Mouse (Mus musculus): Measurements from ENCODE around the gene Adipoq.
"Not testable (repeated sequence)": the region's sequence is repeated elsewhere in the genome, so short reads cannot be mapped to it uniquely, and the experiment has no call there.

Gene Adipoq
- long read RNA-seq, experiment 1, transcript Adipoq-201 (3 exons, 1,292 nt), result major isoform, 20 of 24 reads
- long read RNA-seq, experiment 1, partial matches to known transcripts, result 1 of 24 reads
- long read RNA-seq, experiment 1, other reads (novel, unspliced or antisense), result 3 of 24 reads
- long read RNA-seq, experiment 2, transcript Adipoq-201 (3 exons, 1,292 nt), result major isoform, 13 of 14 reads
- long read RNA-seq, experiment 2, partial matches to known transcripts, result 1 of 14 reads
- long read RNA-seq, experiment 2, other reads (novel, unspliced or antisense), result 0 of 14 reads

DNA sequence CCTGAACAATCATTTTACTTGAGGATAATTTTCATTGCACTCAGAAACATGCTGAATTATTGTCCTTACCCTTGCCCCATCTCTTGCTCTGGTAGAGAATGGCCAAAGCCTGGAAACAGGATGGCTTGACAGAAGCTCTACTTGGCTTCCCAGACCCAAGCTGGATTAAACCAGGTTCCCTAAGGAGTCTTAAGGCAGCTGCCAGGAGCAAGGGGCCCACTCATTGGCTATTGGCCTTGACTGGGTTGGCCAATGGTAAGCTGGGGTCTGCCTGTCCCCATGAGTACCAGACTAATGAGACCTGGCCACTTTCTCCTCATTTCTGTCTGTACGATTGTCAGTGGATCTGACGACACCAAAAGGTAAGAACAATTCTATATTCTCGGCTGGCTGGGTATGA lies at the start of gene Adipoq:
Adipoq (plus strand) TSS at position 257 of the 400 bp plus-strand sequence.
- intact Hi-C loops (cut with DNase I), result no loop called here

DNA sequence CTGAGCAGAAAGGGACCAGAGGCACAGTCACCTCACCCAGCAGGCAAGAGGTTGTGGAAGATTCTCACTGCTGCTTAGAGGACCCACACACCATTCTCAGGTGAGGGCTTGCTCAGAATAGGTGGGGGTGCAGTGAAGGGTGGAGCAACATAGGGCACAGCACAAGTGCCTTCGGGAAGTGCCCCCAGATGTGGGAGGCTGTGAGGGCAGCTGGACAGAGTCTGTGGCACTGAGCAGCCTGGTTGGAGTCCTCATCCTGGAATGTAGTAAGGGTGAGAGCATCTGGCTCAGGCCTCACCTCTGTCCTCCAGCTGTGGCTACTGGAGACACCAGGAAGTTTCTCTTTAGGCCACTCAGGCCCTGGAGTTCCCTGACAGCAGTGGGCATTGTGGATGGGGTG lies 49.5 kb upstream of the Adipoq start:
- intact Hi-C loops (cut with DNase I), result not testable (repeated sequence)

DNA sequence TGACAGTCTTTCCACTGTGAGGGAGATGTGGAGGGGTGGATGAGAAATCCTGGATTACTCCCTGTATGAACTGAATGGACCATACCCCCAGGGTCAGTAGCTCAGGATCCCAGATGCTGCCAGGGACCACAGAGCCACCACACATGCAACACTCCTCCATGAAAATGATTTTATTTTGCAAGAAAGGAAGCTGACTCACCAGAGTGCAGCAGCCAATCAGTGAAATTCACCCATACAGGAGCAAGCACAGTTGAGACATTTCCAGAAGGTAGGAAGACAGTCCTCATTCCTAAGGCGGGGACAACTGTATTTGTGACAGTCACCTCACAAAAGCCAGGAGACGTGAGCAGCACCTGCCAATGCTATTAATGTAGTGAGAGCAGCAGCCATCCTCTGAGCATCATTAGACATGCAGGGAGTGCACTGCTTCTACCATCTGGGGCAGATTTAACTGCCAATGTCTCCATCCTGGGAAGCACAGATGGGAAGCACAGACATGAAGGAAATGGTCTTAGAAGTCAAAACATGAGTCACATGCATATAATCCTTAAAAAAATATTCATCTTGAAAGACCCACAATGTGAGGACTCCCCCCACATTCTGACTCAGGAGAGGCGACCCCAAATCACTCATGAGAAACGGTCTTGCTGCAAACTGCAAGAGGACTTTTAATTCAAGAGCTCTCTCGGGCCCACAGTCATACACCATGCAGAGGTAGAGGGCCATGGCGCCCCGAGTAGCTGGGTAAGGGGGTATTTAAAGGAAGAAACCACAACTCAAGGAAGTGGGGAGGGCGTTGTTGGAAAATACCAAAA lies 48.8 kb upstream of the Adipoq start:
- intact Hi-C loops (cut with DNase I), result not testable (repeated sequence)

DNA sequence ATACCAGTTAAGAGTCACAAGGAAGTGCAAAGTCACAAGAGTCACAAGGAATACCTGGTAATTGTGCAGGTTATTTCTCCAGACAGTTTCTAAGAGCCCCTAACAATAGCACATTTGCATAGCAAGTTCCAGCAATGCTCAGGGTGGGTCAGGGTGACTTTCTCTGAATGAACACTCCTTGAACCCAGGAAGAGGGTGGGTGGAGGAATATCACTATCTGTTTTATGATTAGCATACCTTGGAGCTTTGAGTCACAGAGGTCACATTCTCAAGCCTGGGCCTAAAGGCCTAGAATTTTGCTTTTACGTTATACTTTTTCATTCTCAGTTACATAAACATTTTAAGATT lies 48.3 kb upstream of the Adipoq start:
- intact Hi-C loops (cut with DNase I), result not testable (repeated sequence)

DNA sequence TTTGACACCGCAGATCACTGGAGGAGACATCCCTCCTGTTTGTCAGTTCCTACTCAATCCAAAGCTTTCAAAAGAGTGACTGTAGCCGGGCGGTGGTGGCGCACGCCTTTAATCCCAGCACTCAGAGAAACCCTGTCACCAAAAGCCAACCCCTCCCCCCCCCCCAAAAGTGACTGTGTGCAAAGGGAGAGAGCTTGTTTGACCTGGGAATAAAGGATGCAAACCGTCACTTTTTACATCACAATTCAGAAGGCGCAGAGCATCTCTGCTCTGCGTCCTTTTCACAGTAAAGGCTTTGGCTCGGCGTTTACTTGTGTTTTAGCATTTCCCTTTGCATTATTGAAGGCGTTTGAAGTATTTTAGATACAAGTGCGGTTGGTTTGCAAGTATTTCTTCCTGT lies 46.7 kb upstream of the Adipoq start:
- intact Hi-C loops (cut with DNase I), result no loop called here

DNA sequence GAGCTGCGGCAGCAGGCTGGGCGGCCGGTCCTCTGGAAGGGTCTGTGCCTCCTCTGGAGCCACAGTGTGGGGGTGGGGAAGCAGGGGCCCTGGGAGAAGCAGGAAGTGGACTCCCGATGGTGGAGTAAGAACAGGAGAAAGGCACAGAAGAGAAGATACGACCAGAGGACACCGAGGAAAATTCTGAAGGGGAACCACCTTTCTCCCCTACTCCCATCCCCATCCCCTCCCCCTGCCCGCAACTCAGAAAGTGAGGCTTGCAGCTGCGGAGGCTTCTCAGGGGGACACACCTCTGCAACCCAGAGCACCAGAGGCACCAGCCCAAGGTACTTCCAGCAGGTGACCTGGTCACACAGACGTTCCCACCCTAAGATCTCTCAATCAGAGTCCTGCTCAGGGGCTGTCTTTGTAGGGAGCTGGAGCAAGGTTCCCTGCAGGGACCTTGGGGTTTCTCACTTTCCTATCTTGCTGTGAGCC lies 46.2 kb upstream of the Adipoq start:
- intact Hi-C loops (cut with DNase I), result no loop called here

DNA sequence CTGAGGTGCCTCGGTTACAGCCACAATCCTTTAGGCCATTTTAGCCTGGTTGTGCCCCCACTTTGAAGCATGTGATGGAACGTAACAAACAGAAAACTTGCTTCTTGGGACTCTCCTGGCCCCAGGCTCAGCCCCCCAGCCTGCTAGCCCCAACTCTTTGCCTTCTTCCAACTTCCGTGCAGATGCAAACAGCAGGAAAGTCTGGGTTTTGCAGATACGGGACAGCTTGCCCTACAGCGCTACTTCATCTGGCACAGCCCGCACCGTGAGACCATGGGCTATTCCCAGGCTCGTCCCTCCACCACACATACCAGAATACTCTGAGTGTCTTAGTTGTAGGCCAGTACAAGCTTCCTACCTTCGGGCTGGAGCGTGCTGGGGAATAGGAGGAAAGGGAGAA lies 45.7 kb upstream of the Adipoq start:
- intact Hi-C loops (cut with DNase I), result no loop called here

DNA sequence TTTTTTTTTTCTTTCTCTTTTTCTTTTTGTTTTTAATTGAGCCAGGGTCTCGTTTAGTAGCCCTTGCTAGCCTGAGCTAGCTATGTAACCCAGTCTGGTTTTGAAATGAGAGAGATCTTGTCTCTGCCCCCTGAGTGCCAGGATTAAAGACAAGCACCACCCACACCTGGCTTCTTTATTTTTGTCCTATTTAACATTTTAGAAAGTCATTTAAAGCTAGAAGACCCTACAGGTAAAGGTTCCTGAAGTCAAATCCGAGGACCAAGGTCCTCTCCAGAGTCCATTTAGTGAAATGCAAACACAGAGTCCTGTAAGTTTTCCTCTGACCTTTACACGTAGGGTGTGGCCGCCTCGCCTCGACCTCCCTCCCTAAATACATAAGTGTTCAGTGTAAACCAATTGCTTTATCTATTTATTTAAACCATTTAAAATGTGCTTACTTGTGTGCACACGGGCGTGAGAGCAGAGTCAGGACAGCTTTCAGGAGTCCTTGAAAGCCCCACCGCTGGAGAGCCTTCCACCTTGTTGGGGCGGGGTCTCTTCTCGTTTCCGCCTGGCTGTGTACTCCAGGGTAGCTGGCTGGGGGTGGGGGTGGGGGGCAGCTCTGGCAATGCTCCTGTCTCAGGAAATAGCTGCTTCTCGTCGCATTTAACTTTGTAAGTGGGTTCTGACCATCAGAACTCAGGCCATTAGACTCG lies 43.8 kb upstream of the Adipoq start:
- intact Hi-C loops (cut with DNase I), result no loop called here

DNA sequence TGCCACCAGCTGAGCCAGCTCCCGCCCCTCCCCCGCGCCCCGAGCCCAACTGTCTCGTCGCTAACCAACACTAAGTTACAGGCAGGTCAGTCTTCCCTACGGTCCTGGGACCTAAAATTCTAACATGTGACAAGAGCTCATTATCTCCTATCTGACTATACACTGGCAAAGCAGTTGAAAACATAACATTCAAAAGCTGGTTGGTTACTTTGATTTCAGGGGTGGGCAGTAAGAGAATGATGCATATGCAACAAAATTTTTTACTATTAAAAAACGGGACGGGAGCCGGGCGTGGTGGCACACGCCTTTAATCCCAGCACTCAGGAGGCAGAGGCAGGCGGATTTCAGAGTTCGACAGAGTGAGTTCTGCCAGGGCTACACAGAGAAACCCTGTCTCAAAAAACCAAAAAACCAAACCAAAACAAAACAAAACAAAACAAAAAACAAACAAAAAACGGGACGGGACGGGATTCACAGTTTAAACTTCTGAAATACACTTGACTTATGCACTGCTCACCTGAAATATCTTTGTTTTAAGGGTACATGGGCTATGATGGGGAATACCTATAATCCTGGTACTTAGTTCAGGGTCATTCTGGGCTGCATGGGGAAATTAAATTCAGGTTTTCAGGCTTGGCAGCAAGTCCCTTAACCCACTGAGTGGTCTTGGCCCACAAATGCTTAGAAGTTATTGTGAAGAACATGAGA lies 43.1 kb upstream of the Adipoq start:
- intact Hi-C loops (cut with DNase I), result no loop called here

DNA sequence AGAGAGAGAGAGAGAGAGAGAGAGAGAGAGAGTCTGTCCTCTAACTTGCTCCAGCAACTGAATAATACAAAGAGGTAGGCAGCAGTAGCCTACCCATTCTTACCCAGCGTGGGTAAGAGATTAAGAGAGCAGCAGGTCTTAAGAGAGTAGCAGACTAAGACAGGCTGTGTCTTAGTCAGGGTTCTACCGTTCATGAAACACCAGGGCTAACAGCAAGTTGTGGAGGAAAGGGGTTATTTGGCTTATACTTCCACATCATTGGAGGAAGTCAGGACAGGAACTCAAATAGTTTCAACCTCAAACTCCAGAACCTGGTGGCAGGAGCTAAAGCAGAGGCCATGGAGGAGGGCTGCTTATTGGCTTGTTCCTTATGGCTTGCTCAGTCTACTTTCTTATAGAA lies 42.5 kb upstream of the Adipoq start:
- intact Hi-C loops (cut with DNase I), result no loop called here

DNA sequence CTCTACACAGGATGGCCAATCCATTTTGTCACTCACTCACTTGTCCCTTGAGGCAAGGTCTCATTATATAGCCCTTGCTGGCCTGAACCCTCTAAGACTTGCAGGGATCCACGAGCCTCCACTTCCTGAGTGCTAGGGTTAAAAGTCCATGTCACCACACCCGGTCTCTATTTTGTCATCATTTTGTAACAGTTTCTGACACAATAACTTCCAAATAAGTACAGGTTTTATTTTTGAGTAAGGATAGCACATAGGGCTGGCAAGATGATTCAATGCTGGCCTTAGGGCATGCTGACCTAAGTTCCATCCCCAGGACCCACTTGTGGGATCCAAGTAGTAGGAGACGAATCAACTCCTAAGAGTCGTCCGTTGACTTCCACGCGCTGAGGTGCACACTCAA lies 40.2 kb upstream of the Adipoq start:
- intact Hi-C loops (cut with DNase I), result no loop called here

DNA sequence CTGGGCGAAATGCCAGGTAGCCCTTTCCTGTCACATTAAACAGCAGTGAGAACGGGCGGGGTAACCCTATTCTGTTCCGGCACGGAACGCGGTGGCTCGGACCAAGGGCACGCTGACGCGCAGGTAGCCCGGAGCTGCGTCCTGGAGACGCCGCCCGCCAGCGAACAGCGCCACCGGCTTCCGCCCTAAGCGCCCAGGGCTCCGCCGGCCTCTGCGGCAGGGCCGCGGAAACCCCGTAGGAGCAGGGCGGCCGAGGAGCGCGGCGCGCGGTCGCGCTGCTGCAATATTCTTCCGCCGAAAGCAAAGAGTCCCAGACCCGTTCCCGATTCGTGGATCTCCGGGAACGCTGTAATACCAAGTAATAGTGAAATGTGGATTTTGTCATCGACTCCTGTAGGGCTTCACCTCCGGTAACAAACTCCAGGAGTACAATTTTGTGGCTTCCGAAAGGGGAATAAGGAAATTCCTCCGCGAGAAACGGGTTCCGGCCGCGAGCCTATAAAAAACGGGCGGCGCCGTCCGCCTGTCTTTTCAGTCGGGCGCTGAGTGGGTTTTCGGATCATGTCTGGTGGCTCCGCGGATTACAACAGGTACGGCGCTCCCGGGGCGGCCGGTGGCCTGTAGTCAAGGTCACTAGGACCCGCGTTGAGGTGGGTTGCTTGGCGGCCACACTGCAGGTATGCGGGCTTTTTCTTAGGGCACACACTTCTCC lies 38.9 kb upstream of the Adipoq start, which contains the start of gene Eif4a2:
Eif4a2 (plus strand) TSS at position 214 of the 712 bp plus-strand sequence.
- intact Hi-C loops (cut with DNase I), result no loop called here

DNA sequence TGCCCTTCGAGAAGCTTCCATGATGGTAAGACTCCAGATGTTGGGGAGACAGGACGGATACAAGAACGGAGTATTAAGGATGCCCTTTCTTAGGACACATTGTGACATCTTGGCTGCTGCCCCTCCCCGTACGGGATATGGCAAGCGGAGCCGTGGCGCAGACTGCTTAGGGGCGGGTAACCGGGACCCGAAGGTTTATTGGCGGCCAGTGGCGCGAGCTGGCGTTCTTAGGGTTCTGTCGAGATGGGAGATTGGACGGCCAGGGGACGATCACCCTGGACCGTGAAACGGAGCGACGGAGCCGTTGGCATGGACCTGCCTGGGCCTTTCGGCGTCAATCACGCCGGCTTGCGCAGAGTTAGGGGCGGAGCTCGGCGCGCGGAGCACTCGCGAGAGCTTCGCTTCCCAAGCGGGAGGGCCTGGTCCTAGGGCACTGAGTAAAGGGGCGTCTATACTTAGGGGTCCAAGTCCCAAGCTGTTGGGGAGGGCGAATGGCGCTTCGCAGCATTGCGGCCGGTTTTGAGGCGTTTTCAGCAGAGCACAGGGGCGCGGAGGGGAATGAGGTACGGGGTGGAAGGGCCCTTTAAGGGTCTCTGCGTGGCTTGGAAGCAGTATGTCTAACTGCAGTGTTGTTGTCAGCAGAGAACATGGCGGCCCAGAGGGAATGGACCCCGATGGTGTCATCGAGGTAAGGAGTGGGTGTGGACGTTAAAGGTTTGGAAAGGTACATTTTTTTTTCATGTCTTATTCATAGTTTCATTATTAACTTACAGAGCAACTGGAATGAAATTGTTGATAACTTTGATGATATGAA lies 38.2 kb upstream of the Adipoq start:
- intact Hi-C loops (cut with DNase I), result no loop called here

DNA sequence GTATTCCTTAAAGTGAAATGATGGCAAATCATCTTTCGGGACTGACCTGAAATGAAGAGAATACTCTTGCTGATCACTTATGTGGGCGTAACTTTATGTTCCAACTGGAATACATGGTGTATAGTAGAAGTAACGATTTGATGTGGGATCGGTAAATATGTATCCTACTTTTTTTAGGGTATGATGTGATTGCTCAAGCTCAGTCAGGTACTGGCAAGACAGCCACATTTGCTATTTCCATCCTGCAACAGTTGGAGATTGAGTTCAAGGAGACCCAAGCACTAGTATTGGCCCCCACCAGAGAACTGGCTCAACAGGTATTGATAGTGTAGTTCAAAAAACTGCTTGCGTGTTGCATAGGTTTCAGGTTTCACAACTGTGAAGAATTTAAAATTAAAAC lies 37.4 kb upstream of the Adipoq start:
- intact Hi-C loops (cut with DNase I), result no loop called here

DNA sequence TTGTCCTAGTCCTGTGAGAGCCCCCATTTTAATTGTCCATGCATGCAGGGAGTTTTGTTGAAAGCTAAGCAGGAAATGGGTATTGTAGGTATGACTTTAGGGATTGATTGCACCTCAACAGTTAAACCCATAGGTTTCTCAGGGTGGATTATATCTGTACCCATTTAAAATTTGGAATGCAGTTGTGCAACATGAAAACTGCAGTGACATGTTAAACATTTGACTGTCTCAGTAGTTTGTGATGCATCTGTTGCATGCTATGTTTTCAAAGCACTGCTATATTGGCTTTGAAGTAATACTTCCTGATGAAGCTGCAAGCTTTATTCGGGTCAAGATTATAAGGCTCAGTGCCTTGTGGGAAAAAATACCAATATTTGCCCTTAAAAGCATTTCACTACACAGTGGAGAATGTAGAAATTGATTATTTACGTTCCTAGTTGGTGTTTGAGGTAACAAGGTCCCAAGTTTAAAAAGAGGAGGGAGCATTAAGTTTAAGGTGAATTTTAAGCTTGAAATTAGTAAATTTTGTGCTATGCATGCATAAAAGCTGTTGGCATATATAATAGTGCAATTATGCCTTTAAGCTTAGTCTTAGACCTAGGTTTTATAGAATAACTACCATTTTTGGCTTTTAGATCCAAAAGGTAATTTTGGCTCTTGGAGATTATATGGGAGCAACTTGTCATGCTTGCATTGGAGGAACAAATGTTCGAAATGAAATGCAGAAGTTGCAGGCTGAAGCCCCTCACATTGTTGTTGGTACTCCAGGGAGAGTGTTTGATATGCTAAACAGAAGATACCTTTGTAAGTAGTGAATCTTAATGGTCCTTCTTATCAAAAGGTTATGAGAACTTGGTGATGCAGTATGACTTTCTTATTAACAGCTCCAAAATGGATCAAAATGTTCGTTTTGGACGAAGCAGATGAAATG lies 36.7 kb upstream of the Adipoq start:
- intact Hi-C loops (cut with DNase I), result no loop called here

DNA sequence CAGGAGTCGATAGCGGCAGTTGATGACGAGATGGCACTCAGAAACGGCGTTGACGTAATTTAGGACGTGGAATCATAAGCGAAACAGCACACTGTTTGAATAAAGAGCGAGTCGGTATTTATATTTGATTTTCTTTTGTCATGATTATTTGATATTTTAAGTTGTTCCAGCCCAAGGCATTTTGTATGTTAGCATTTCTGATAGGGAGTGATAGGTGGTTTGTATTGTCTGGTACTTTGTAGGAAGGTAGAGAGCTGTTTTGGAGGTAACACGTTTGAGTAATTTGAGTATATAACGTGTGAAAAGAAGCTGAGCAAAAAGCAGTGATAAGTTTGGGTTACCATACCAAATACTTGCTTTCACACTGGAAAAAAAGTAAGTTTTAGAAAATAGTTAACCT lies 34.0 kb upstream of the Adipoq start:
- intact Hi-C loops (cut with DNase I), result no loop called here

DNA sequence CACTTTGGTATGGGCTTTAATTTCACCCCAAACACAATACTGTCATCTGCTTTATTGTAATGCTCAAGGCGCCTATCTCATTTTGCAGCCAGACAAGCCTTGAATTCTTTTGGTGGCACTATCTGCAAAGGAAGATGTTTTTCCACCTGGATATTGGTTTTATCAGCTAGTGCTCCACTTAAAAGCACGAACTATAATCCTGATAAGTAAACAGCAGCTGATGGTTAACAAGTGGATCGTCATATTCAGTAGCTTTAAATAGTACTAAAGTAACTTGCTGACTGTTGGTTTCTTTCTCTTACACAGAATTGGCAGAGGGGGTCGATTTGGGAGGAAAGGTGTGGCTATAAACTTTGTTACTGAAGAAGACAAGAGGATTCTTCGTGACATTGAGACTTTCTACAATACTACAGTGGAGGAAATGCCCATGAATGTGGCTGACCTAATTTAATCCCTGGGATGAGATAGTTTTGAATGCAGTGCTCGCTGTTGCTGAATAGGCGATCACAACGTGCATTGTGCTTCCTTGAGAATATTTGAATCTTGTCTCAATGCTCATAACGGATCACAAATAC lies 33.4 kb upstream of the Adipoq start:
- intact Hi-C loops (cut with DNase I), result no loop called here

DNA sequence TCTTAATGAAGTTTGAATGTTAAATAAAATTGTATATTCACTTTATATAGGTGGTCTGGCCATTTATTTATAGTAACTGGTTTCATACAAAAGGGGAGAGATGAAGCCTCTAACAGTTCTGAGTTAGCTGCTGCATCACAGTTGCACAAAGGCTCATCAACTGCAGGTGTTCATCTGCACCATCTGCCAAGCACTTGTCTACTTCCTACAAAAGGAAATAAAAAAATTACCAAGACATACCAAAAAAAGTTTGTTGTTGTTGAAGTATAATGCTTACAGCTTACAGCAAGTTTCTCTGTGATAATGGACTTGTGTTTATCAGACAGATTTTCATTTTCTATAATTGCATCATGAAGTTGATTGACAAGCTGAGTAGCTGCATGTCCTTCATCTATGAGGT lies 32.4 kb upstream of the Adipoq start:
- intact Hi-C loops (cut with DNase I), result no loop called here

Data from adrenal gland (tissue).